Mouse (Mus musculus): Measurements from ENCODE around the gene Nedd4. TPM values are rescaled to one million over a fixed set of nuclear protein-coding genes. Genes with fewer than 3 reads are reported as not detected.

The Nedd4 gene
- 755 and 764 TPM in 2 replicates for polyA plus RNA-seq (2014; fragmentation: Nextera tagmentation; extraction: Ambion mirVana)

DNA sequence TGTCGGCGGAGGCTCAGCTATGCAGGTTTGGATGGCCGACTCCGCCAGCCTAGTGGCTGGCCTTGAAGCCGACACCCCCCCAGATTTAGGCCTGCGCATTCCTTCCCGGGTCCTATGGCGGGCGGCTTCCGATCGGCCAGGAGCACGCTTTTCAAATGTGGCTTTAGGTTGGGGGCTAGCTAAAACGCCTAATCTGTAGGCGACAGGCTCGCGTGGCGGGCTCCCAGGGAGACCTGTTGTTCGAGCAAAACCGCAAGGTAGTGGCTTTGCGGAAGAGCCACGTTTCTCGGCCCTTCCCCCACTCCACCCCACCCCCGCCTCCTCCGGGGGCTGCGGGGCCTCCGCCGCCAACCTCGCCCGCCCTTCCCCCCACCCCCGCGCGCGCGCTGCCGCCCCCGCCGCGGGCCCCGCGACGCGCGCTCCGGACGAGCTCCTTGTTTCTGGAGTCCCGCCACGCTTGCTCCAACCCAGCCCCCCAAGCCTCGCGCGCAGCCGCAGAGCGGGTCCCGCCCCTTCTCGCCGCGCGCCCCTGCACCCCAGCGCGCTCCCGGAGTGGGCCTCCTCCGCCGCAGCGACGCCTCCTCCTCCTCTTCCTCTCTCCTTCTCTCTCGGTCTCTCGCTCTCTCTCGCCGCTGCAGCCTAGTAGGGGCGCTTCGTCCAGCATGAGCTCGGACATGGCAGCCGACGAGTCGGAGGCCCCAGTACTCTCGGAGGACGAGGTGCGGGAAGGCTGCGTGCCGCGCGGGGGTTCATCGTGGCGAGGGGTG lies at the start of gene Nedd4:
Nedd4 (plus strand) TSS at position 452 of the 767 bp plus-strand sequence.
- Histone ChIP-seq H3K9me3 (ENCODE audit: control insufficient read depth, low read depth, low read length) (no peaks in the 10 kb centered on the region), H3K27ac (ENCODE audit: low read length) (peak within 1 kb of the TSS; percentile 100), H3K9ac (replicated peaks; ENCODE audit: low read depth, low read length) (peak within 1 kb of the TSS; percentile 100), H3K4me2 (replicated peaks; ENCODE audit: low read depth, low read length) (peak within 1 kb of the TSS; percentile 95), H3K4me1 (ENCODE audit: control insufficient read depth, insufficient read depth, low read length) (peaks cover 19% of the 10 kb centered on the region), H3K27me3 (ENCODE audit: control insufficient read depth, insufficient read depth, low read length) (no peaks in the 10 kb centered on the region), H3K36me3 (ENCODE audit: control insufficient read depth, insufficient read depth, low read length) (peaks cover 25% of the 10 kb centered on the region), H3K4me3 (ENCODE audit: low read depth, low read length) (peak within 1 kb of the TSS; percentile 99)
- under 1% methylated on average over 79 of the region's 83 CpGs for WGBS
- peak; percentile 90 for ATAC-seq (ENCODE audit: insufficient number of reproducible peaks, insufficient read depth, low FRiP score, low read depth)

DNA sequence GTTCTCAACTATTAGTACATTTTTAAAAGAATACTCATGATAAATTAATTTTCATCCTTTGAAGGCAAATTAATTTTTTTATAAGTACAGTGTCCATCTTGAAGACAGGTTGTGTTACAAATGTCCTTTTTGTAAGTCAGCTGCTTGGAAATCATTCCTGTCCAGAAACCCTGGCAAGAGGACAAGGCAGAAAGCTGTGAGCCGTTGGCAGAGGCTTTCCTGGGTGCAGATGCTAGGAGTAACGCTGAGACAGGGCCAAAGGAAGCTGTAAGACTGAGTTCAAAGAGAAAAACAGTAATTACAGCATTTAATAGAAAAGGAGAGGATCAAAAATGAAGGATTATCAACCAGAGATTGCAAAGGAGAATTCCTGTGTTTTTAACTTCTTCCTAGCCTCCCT lies 48.3 kb upstream of the Nedd4 start:
- Histone ChIP-seq H3K27me3 (ENCODE audit: control insufficient read depth, insufficient read depth, low read length) (no peaks in the 10 kb centered on the region), H3K4me1 (ENCODE audit: control insufficient read depth, insufficient read depth, low read length) (no peaks in the 10 kb centered on the region; the same call in 1 of the 2 replicates), H3K4me2 (replicated peaks; ENCODE audit: low read depth, low read length) (no peak overlapping the region), H3K36me3 (ENCODE audit: control insufficient read depth, insufficient read depth, low read length) (peaks cover 33% of the 10 kb centered on the region), H3K9ac (replicated peaks; ENCODE audit: low read depth, low read length) (no peak overlapping the region), H3K9me3 (ENCODE audit: control insufficient read depth, low read depth, low read length) (no peaks in the 10 kb centered on the region), H3K4me3 (ENCODE audit: low read depth, low read length) (no peak overlapping the region), H3K27ac (ENCODE audit: low read length) (no peak overlapping the region)
- 59% methylated on average over 2 of the region's 2 CpGs for WGBS
- ATAC-seq (ENCODE audit: insufficient number of reproducible peaks, insufficient read depth, low FRiP score, low read depth): no peak

DNA sequence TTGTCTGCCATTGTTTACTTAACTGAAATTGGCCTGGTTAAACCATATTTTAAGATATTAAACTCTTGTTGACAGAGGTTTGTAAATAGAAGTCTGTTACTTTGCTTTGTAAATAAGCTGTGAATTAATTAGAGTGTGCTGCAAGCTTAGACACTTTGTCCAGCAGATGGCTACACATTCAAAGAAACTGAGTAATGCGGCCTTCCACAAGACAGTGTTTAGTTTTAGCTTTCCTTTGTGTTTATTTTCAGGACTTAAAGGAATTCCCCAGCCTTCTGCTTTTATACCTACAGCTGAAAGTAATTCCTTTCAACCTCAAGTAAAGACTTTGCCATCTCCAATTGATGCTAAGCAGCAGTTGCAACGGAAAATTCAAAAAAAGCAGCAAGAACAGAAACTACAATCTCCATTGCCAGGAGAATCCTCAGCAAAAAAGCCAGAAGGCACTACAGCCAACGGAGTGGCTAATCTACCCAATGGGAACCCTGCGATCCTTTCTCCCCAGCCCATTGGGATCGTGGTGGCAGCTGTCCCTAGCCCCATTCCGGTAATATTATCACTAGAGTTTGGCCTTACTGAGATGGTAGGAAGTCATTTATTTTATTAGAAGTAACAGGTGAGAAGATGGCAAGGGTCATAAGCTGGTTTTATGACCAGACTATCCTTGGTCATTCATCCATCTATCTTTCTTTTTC lies 47.2 kb upstream of the Nedd4 start:
- Histone ChIP-seq H3K27me3 (ENCODE audit: control insufficient read depth, insufficient read depth, low read length) (no peaks in the 10 kb centered on the region), H3K4me3 (ENCODE audit: low read depth, low read length) (no peak overlapping the region), H3K4me1 (ENCODE audit: control insufficient read depth, insufficient read depth, low read length) (no peaks in the 10 kb centered on the region; the same call in 1 of the 2 replicates), H3K36me3 (ENCODE audit: control insufficient read depth, insufficient read depth, low read length) (peaks cover 42% of the 10 kb centered on the region), H3K9ac (replicated peaks; ENCODE audit: low read depth, low read length) (no peak overlapping the region), H3K9me3 (ENCODE audit: control insufficient read depth, low read depth, low read length) (no peaks in the 10 kb centered on the region), H3K27ac (ENCODE audit: low read length) (no peak overlapping the region), H3K4me2 (replicated peaks; ENCODE audit: low read depth, low read length) (no peak overlapping the region)
- WGBS: 54% methylated on average over 6 of the region's 6 CpGs
- ATAC-seq (ENCODE audit: insufficient number of reproducible peaks, insufficient read depth, low FRiP score, low read depth): no peak

DNA sequence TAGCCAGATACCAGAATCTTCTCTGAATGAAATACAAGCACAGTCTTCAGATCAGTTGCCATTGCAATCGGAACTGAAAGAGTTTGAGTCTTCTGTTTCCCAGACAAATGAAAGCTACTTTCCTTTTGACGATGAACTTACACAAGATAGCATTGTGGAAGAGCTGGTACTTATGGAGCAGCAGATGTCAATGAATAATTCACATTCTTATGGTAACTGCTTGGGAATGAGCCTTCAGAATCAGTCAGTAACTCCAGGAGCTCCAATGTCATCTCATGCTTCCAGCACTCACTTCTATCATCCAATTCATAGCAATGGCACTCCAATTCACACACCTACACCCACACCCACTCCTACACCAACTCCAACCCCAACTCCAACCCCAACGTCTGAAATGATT lies 44.1 kb upstream of the Nedd4 start:
- Histone ChIP-seq H3K36me3 (ENCODE audit: control insufficient read depth, insufficient read depth, low read length) (peaks cover 36% of the 10 kb centered on the region), H3K9ac (replicated peaks; ENCODE audit: low read depth, low read length) (no peak overlapping the region), H3K27me3 (ENCODE audit: control insufficient read depth, insufficient read depth, low read length) (no peaks in the 10 kb centered on the region), H3K9me3 (ENCODE audit: control insufficient read depth, low read depth, low read length) (no peaks in the 10 kb centered on the region), H3K4me2 (replicated peaks; ENCODE audit: low read depth, low read length) (no peak overlapping the region), H3K4me3 (ENCODE audit: low read depth, low read length) (no peak overlapping the region), H3K4me1 (ENCODE audit: control insufficient read depth, insufficient read depth, low read length) (no peaks in the 10 kb centered on the region; the same call in 1 of the 2 replicates), H3K27ac (ENCODE audit: low read length) (no peak overlapping the region)
- no peak for ATAC-seq (ENCODE audit: insufficient number of reproducible peaks, insufficient read depth, low FRiP score, low read depth)
- WGBS: 93% methylated on average over 3 of the region's 3 CpGs

DNA sequence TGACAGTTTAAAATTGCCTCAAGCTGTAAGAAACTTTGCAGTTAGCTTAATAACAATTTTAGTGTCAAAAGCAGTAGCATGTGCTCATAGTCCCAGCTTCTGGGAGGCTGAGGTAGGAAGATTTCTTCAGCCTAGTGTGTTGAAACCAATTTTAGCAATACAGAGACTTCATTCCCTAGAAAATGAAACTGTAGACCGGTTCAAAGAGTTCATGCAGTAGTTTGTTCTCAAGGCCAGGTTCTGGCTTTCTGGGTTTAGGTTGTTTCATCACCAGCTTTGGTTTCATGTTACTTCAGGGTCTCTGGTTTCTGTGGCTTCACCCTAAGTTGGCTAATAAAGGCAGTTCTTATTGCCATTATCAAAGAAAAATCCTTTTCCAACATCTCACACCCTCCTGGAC lies 38.5 kb upstream of the Nedd4 start:
- Histone ChIP-seq H3K4me2 (replicated peaks; ENCODE audit: low read depth, low read length) (no peak overlapping the region), H3K36me3 (ENCODE audit: control insufficient read depth, insufficient read depth, low read length) (peaks cover 14% of the 10 kb centered on the region; the same call in 1 of the 2 replicates), H3K9ac (replicated peaks; ENCODE audit: low read depth, low read length) (no peak overlapping the region), H3K27me3 (ENCODE audit: control insufficient read depth, insufficient read depth, low read length) (no peaks in the 10 kb centered on the region), H3K9me3 (ENCODE audit: control insufficient read depth, low read depth, low read length) (no peaks in the 10 kb centered on the region), H3K27ac (ENCODE audit: low read length) (no peak overlapping the region), H3K4me1 (ENCODE audit: control insufficient read depth, insufficient read depth, low read length) (peaks cover 7% of the 10 kb centered on the region; the same call in 1 of the 2 replicates), H3K4me3 (ENCODE audit: low read depth, low read length) (no peak overlapping the region)
- WGBS: 87% methylated on average over 1 of the region's 1 CpGs
- ATAC-seq (ENCODE audit: insufficient number of reproducible peaks, insufficient read depth, low FRiP score, low read depth): no peak

DNA sequence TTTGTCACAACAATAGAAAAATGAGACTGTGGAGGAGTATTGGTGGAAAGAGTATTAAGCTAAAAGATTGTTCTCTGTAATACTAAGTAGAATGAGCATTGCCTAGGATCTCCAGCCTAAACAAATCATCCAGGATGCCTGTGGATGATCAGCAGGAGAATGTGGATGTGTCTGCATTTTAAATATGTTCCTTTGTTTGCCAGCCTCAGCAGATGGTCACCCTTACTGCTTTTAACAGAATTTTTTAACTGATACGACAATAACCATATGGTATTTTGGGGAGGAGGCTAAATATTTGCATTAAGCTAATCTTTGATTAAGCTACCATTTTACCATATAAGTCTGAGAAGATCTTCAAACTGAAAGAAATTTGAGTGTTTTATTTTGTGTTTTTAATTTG lies 34.5 kb upstream of the Nedd4 start:
- 24% methylated on average over 1 of the region's 1 CpGs for WGBS
- no peak overlapping the region for H3K4me2 ChIP-seq (replicated peaks; ENCODE audit: low read depth, low read length)
- no peak for ATAC-seq (ENCODE audit: insufficient number of reproducible peaks, insufficient read depth, low FRiP score, low read depth)
- H3K27me3 ChIP-seq (ENCODE audit: control insufficient read depth, insufficient read depth, low read length): no peaks in the 10 kb centered on the region
- peak overlapping the region; percentile 49; the same call in 1 of the 2 replicates for H3K27ac ChIP-seq (ENCODE audit: low read length)
- no peak overlapping the region for H3K4me3 ChIP-seq (ENCODE audit: low read depth, low read length)
- H3K4me1 ChIP-seq (ENCODE audit: control insufficient read depth, insufficient read depth, low read length): peaks cover 13% of the 10 kb centered on the region; the same call in 1 of the 2 replicates
- no peaks in the 10 kb centered on the region for H3K9me3 ChIP-seq (ENCODE audit: control insufficient read depth, low read depth, low read length)
- no peak overlapping the region for H3K9ac ChIP-seq (replicated peaks; ENCODE audit: low read depth, low read length)
- peaks cover 3% of the 10 kb centered on the region; the same call in 1 of the 2 replicates for H3K36me3 ChIP-seq (ENCODE audit: control insufficient read depth, insufficient read depth, low read length)

DNA sequence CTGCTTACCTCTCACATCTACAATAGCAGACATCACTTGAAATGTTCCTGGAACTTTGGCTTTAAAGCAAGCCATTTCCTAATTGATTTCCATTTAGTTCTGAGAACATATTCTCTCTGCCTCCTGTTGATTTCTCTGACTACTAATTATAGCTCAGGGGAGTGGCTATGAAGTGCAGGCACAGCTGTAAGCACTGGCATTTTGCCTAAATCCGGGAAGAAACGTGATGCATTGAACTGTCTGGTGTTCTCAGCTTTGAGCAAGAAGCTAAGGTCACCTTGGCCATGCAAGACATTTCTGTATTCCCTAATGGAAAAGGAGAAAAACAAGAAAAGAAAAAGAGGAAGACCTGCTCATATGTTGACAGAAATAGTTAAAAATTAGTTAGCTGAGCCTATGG lies 33.6 kb upstream of the Nedd4 start:
- peaks cover under 1% of the 10 kb centered on the region; the same call in 1 of the 2 replicates for H3K36me3 ChIP-seq (ENCODE audit: control insufficient read depth, insufficient read depth, low read length)
- H3K4me3 ChIP-seq (ENCODE audit: low read depth, low read length): no peak overlapping the region
- H3K27ac ChIP-seq (ENCODE audit: low read length): peak overlapping the region; percentile 49; the same call in 1 of the 2 replicates
- 0 out of 2 replicates have a peak, but pooled peaks have one; percentile 63 for ATAC-seq (ENCODE audit: insufficient number of reproducible peaks, insufficient read depth, low FRiP score, low read depth)
- H3K27me3 ChIP-seq (ENCODE audit: control insufficient read depth, insufficient read depth, low read length): no peaks in the 10 kb centered on the region
- no peak overlapping the region for H3K9ac ChIP-seq (replicated peaks; ENCODE audit: low read depth, low read length)
- H3K9me3 ChIP-seq (ENCODE audit: control insufficient read depth, low read depth, low read length): no peaks in the 10 kb centered on the region
- H3K4me1 ChIP-seq (ENCODE audit: control insufficient read depth, insufficient read depth, low read length): peaks cover 13% of the 10 kb centered on the region; the same call in 1 of the 2 replicates
- H3K4me2 ChIP-seq (replicated peaks; ENCODE audit: low read depth, low read length): no peak overlapping the region
- WGBS: 6% methylated on average over 2 of the region's 2 CpGs

DNA sequence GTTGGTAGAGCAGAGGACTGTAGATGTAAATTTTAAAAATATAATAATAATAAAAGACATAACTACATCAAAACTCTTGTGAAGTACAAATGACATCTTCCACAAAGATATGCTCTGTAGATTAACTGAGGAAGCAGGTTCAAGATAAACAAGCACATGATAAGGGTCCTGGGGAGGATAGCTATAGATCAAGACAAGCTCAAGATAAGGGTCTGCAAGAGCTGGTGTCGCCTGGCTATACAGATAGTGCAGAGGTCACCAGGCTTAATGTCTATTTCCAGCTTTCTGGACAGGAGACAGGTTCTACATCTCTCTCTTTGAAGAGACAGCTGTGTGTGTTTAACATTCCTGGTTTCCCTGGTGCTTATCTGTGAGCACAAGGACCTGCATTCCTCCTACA lies 29.9 kb upstream of the Nedd4 start:
- H3K27ac ChIP-seq (ENCODE audit: low read length): no peak overlapping the region
- H3K9ac ChIP-seq (replicated peaks; ENCODE audit: low read depth, low read length): no peak overlapping the region
- H3K4me3 ChIP-seq (ENCODE audit: low read depth, low read length): no peak overlapping the region
- H3K4me1 ChIP-seq (ENCODE audit: control insufficient read depth, insufficient read depth, low read length): peaks cover 13% of the 10 kb centered on the region; the same call in 1 of the 2 replicates
- no peaks in the 10 kb centered on the region for H3K36me3 ChIP-seq (ENCODE audit: control insufficient read depth, insufficient read depth, low read length)
- H3K9me3 ChIP-seq (ENCODE audit: control insufficient read depth, low read depth, low read length): no peaks in the 10 kb centered on the region
- no peaks in the 10 kb centered on the region for H3K27me3 ChIP-seq (ENCODE audit: control insufficient read depth, insufficient read depth, low read length)
- ATAC-seq (ENCODE audit: insufficient number of reproducible peaks, insufficient read depth, low FRiP score, low read depth): no peak
- 5% methylated on average over 1 of the region's 1 CpGs for WGBS
- no peak overlapping the region for H3K4me2 ChIP-seq (replicated peaks; ENCODE audit: low read depth, low read length)

All from stomach, embryonic 14.5 days (tissue).